Comparison of ENCODE assay signal across 12 mouse cellular contexts in genomic region chr1:60935968-60936581, GRCm38 (mm10). TPM values are rescaled to one million over a fixed set of nuclear protein-coding genes. Genes with fewer than 3 reads are reported as not detected.
DNase-seq lines count a peak whose midpoint lies in the region; ATAC-seq and TF ChIP-seq lines count a peak whose summit lies in the region.
"Had no signal": no experiment of that assay in that cellular context is flagged by ENCODE, and none has a peak within 500 bp of the region (broad histone marks: within the 10 kb centered on the region; RNA-seq: fewer than 3 reads in every experiment).

No protein-coding gene starts in this region.

- peak; percentile 96 for DNase-seq in heart, adult 11 months
- DNase-seq in heart, embryonic 10.5 days (ENCODE audit: low spot score): no peak
- peak; percentile 11 for DNase-seq in Muller cell, postnatal 12 days (ENCODE audit: inconsistent ontology term)
- peak; percentile 59 for DNase-seq in limb, embryonic 14.5 days (ENCODE audit: low spot score)
- DNase-seq in stomach, postnatal 0 days (ENCODE audit: low spot score): no peak
- no peak for DNase-seq in cerebellum, adult 9-10 months
- DNase-seq: liver, embryonic 13.5 days had no signal

- H3K9ac ChIP-seq in heart, embryonic 12.5 days: no peak overlapping the region
- no peak overlapping the region for H3K9ac ChIP-seq in limb, embryonic 14.5 days (ENCODE audit: low read depth, low read length, severe bottlenecking)
- H3K9ac ChIP-seq in stomach, postnatal 0 days (ENCODE audit: low read length): no peak overlapping the region
- H3K9ac ChIP-seq: embryonic facial prominence, embryonic 13.5 days; liver, embryonic 13.5 days had no signal

- no peaks in the 10 kb centered on the region for H3K4me1 ChIP-seq in heart, embryonic 10.5 days
- 0 out of 2 replicates have a peak, but pooled peaks cover 11% of the 10 kb centered on the region for H3K4me1 ChIP-seq in heart, embryonic 12.5 days (replicated peaks)
- H3K4me1 ChIP-seq in limb, embryonic 14.5 days (ENCODE audit: control insufficient read depth, insufficient read depth, low read length): 0 out of 2 replicates have a peak, but pooled peaks cover 2% of the 10 kb centered on the region
- no peaks in the 10 kb centered on the region for H3K4me1 ChIP-seq in stomach, postnatal 0 days (replicated peaks; ENCODE audit: control insufficient read depth, insufficient read depth)
- H3K4me1 ChIP-seq: liver, embryonic 13.5 days; megakaryocyte, embryonic 14.5 days had no signal

- H3K9me3 ChIP-seq in heart, embryonic 10.5 days: no peaks in the 10 kb centered on the region
- no peaks in the 10 kb centered on the region for H3K9me3 ChIP-seq in heart, embryonic 12.5 days (replicated peaks)
- no peaks in the 10 kb centered on the region for H3K9me3 ChIP-seq in limb, embryonic 14.5 days (ENCODE audit: control insufficient read depth, low read length)
- no peaks in the 10 kb centered on the region for H3K9me3 ChIP-seq in stomach, postnatal 0 days (ENCODE audit: control insufficient read depth, low read length)
- H3K9me3 ChIP-seq: embryonic facial prominence, embryonic 13.5 days; liver, embryonic 13.5 days; megakaryocyte, embryonic 14.5 days had no signal

- H3K4me2 ChIP-seq in heart, embryonic 12.5 days: peak overlapping the region; percentile 15; the same call in 1 of the 2 replicates
- no peak overlapping the region for H3K4me2 ChIP-seq in limb, embryonic 14.5 days (replicated peaks; ENCODE audit: low read depth, low read length, severe bottlenecking)
- no peak overlapping the region for H3K4me2 ChIP-seq in stomach, postnatal 0 days (replicated peaks; ENCODE audit: low read depth)
- H3K4me2 ChIP-seq: embryonic facial prominence, embryonic 13.5 days; liver, embryonic 13.5 days had no signal

- TF ChIP-seq CTCF in stomach, postnatal 0 days (IDR thresholded peaks at IDR 0.05; ENCODE audit: low read depth): no peak

- no peak overlapping the region for H3K4me3 ChIP-seq in heart, embryonic 10.5 days
- H3K4me3 ChIP-seq in heart, embryonic 12.5 days: no peak overlapping the region
- H3K4me3 ChIP-seq in limb, embryonic 14.5 days (replicated peaks; ENCODE audit: low read length): no peak overlapping the region
- H3K4me3 ChIP-seq in stomach, postnatal 0 days (ENCODE audit: low read depth, low read length): no peak overlapping the region
- H3K4me3 ChIP-seq: embryonic facial prominence, embryonic 13.5 days; liver, embryonic 13.5 days; megakaryocyte, embryonic 14.5 days had no signal

- H3K27ac ChIP-seq in heart, embryonic 10.5 days: no peak overlapping the region
- no peak overlapping the region for H3K27ac ChIP-seq in heart, embryonic 12.5 days (ENCODE audit: poor library complexity, severe bottlenecking)
- no peak overlapping the region for H3K27ac ChIP-seq in limb, embryonic 14.5 days (replicated peaks; ENCODE audit: low read depth, low read length)
- no peak overlapping the region for H3K27ac ChIP-seq in stomach, postnatal 0 days (replicated peaks)
- H3K27ac ChIP-seq: embryonic facial prominence, embryonic 13.5 days; liver, embryonic 13.5 days had no signal

- 59% methylated on average over 8 of the region's 8 CpGs for WGBS in heart, embryonic 10.5 days
- 56% methylated on average over 8 of the region's 8 CpGs for WGBS in heart, embryonic 12.5 days
- 26% methylated on average over 8 of the region's 8 CpGs for WGBS in limb, embryonic 14.5 days
- 53% methylated on average over 8 of the region's 8 CpGs for WGBS in stomach, postnatal 0 days

- no peak for TF ChIP-seq EP300 in stomach, postnatal 0 days (optimal IDR thresholded peaks at IDR 0.05)

- H3K36me3 ChIP-seq in heart, embryonic 10.5 days: no peaks in the 10 kb centered on the region
- H3K36me3 ChIP-seq in heart, embryonic 12.5 days: no peaks in the 10 kb centered on the region
- no peaks in the 10 kb centered on the region for H3K36me3 ChIP-seq in limb, embryonic 14.5 days (ENCODE audit: control insufficient read depth, insufficient read depth, low read length)
- no peaks in the 10 kb centered on the region for H3K36me3 ChIP-seq in stomach, postnatal 0 days (ENCODE audit: control insufficient read depth, insufficient read depth, low read length)
- H3K36me3 ChIP-seq: embryonic facial prominence, embryonic 13.5 days; liver, embryonic 13.5 days had no signal

- no peak for ATAC-seq in heart, embryonic 12.5 days (ENCODE audit: insufficient number of reproducible peaks, low FRiP score)
- ATAC-seq in limb, embryonic 14.5 days (ENCODE audit: low FRiP score, low read depth): peak; percentile 81; the same call in 1 of the 2 replicates
- no peak for ATAC-seq in stomach, postnatal 0 days (ENCODE audit: low FRiP score, low TSS enrichment)
- no peak for ATAC-seq in megakaryocyte-erythroid progenitor cell, adult 5-6 weeks (replicated peaks; ENCODE audit: low FRiP score, low TSS enrichment, poor library complexity, severe bottlenecking)

- TF ChIP-seq POLR2A in limb, embryonic 14.5 days (IDR thresholded peaks at IDR 0.05; ENCODE audit: borderline replicate concordance, extremely low read depth, insufficient read depth, insufficient read length): no peak

- H3K27me3 ChIP-seq in heart, embryonic 10.5 days (ENCODE audit: insufficient read depth, poor library complexity, severe bottlenecking): no peaks in the 10 kb centered on the region
- H3K27me3 ChIP-seq in heart, embryonic 12.5 days (replicated peaks): no peaks in the 10 kb centered on the region
- no peaks in the 10 kb centered on the region for H3K27me3 ChIP-seq in limb, embryonic 14.5 days (ENCODE audit: control insufficient read depth, insufficient read depth, low read length)
- no peaks in the 10 kb centered on the region for H3K27me3 ChIP-seq in stomach, postnatal 0 days (ENCODE audit: control insufficient read depth, insufficient read depth, low read length)
- H3K27me3 ChIP-seq: embryonic facial prominence, embryonic 13.5 days; liver, embryonic 13.5 days; megakaryocyte, embryonic 14.5 days had no signal

RNA-seq across cellular contexts. Expression of gene Icos, which starts 41.7 kb away (rescaled TPM):
- polyA plus RNA-seq in heart, embryonic 10.5 days (2016; fragmentation: Nextera tagmentation; extraction: Ambion mirVana): 0.05 and 0.09 TPM in 2 replicates
- 0.05 and 0.08 TPM in 2 replicates for polyA plus RNA-seq in heart, embryonic 12.5 days (2016; fragmentation: Nextera tagmentation; extraction: Ambion mirVana)
- 0.54 and 0.62 TPM in 2 replicates for polyA plus RNA-seq in limb, embryonic 14.5 days (2012; rRNA removed)
- 0.65 and 0.77 TPM in 2 replicates for polyA plus RNA-seq in limb, embryonic 14.5 days (2014; fragmentation: Nextera tagmentation; extraction: Ambion mirVana)
- polyA plus RNA-seq in stomach, postnatal 0 days (2015; fragmentation: Nextera tagmentation; extraction: Ambion mirVana): 0.08 and 0.19 TPM in 2 replicates
- total RNA-seq in megakaryocyte-erythroid progenitor cell, adult 5-6 weeks (2014; fragmentation: Nextera tagmentation): 0.20 TPM in 1 of 2 replicates, not detected in the other
- total RNA-seq in megakaryocyte-erythroid progenitor cell, adult 5-6 weeks (2017): 2.5 TPM in 1 of 2 replicates, not detected in the other
- total RNA-seq: layer of hippocampus, postnatal 25 days had no signal

RNA-seq across cellular contexts. Expression of gene Ctla4, which starts 49.3 kb away (rescaled TPM):
- polyA plus RNA-seq in heart, embryonic 10.5 days (2016; fragmentation: Nextera tagmentation; extraction: Ambion mirVana): not detected in 2 replicates
- not detected in 2 replicates for polyA plus RNA-seq in heart, embryonic 12.5 days (2016; fragmentation: Nextera tagmentation; extraction: Ambion mirVana)
- 0.26 and 0.33 TPM in 2 replicates for polyA plus RNA-seq in limb, embryonic 14.5 days (2012; rRNA removed)
- polyA plus RNA-seq in limb, embryonic 14.5 days (2014; fragmentation: Nextera tagmentation; extraction: Ambion mirVana): 0.34 and 0.40 TPM in 2 replicates
- not detected in 2 replicates for polyA plus RNA-seq in stomach, postnatal 0 days (2015; fragmentation: Nextera tagmentation; extraction: Ambion mirVana)
- not detected in 2 replicates for total RNA-seq in megakaryocyte-erythroid progenitor cell, adult 5-6 weeks (2014; fragmentation: Nextera tagmentation)
- not detected in 2 replicates for total RNA-seq in megakaryocyte-erythroid progenitor cell, adult 5-6 weeks (2017)
- total RNA-seq: layer of hippocampus, postnatal 25 days had no signal
- polyA plus RNA-seq: embryonic facial prominence, embryonic 13.5 days; liver, embryonic 13.5 days had no signal

Comparison
In these comparisons a context has a peak if more than half of its experiments do, and no peak if none do; other contexts are left out.
1. DNase-seq: peak in heart, adult 11 months (single experiment), Muller cell, postnatal 12 days (single experiment) and limb, embryonic 14.5 days (single experiment); none in heart, embryonic 10.5 days (single experiment), stomach, postnatal 0 days (single experiment) and cerebellum, adult 9-10 months (single experiment).